Mouse (Mus musculus): Measurements from ENCODE around the gene Soat2.

DNA sequence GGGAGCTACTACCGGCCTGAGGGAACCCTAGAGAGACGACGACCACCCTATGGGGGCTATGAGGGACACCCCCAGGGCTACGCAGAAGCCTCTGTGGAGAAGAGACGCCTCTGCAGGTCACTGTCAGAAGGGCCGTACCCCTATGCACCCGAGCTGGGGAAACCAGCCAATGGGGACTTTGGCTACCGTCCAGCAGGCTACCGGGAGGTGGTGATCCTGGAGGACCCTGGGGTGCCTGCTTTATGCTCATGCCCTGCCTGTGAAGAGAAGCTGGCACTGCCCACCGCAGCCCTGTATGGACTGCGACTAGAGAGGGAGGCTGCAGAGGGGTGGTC, 38.9 kb upstream of the Soat2 start:
- TF ChIP-seq POLR2A (IDR thresholded peaks at IDR 0.05; ENCODE audit: borderline replicate concordance, extremely low read depth, insufficient read depth, insufficient read length, poor library complexity, severe bottlenecking) = no peak
- no peak for TF ChIP-seq CTCF (IDR thresholded peaks at IDR 0.05; ENCODE audit: borderline replicate concordance, extremely low read depth, insufficient read depth, insufficient read length)

All from brain, embryonic 14.5 days (tissue).